ENCODE assay signal across 17 mouse cellular contexts in the genomic region with DNA sequence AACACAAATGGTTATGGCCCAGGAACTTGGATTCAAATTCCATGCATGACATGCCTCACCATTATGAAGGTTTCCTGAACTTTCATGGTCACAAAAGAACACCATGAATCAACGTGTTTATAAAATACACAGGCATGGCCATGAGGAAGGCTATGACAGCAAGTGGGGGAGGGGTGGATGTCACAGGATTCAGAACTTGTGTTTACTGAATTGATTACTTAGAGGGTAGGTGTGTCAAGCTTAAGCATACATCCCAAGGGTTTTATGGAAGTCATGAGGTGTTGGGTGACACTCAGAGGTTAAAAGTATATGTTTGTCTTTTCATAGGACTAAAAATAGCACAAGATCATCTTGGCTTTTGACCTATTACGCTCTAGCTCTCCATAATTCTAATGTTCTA.
DNase-seq lines count a peak whose midpoint lies in the region; ATAC-seq and TF ChIP-seq lines count a peak whose summit lies in the region.
"Had no signal": no experiment of that assay in that cellular context is flagged by ENCODE, and none has a peak within 500 bp of the region (broad histone marks: within the 10 kb centered on the region; RNA-seq: fewer than 3 reads in every experiment).

No protein-coding gene starts in this region.

- TF ChIP-seq POLR2A in liver, adult 2 months (IDR thresholded peaks at IDR 0.05; ENCODE audit: extremely low read depth, insufficient read depth, low read length) = no peak

- H3K36me3 ChIP-seq in liver, adult 2 months (ENCODE audit: control insufficient read depth, insufficient read depth, low read length) = no peaks in the 10 kb centered on the region
- no peaks in the 10 kb centered on the region for H3K36me3 ChIP-seq in liver, embryonic 12.5 days
- no peaks in the 10 kb centered on the region for H3K36me3 ChIP-seq in intestine, embryonic 14.5 days (ENCODE audit: control insufficient read depth, insufficient read depth, low read length)
- H3K36me3 ChIP-seq in intestine, postnatal 0 days (ENCODE audit: control insufficient read depth, insufficient read depth) = no peaks in the 10 kb centered on the region
- H3K36me3 ChIP-seq in stomach, postnatal 0 days (ENCODE audit: control insufficient read depth, insufficient read depth, low read length) = no peaks in the 10 kb centered on the region
- no peaks in the 10 kb centered on the region for H3K36me3 ChIP-seq in hindbrain, embryonic 14.5 days (replicated peaks; ENCODE audit: control insufficient read depth, insufficient read depth)
- H3K36me3 ChIP-seq: embryonic facial prominence, embryonic 12.5 days; forebrain, embryonic 12.5 days; heart, embryonic 13.5 days had no signal

- H3K27ac ChIP-seq in liver, adult 2 months (replicated peaks; ENCODE audit: insufficient read depth, low read depth, low read length) = no peak overlapping the region
- no peak overlapping the region for H3K27ac ChIP-seq in liver, embryonic 12.5 days
- no peak overlapping the region for H3K27ac ChIP-seq in intestine, embryonic 14.5 days (ENCODE audit: low read depth)
- no peak overlapping the region for H3K27ac ChIP-seq in intestine, postnatal 0 days (ENCODE audit: low read depth, low read length)
- no peak overlapping the region for H3K27ac ChIP-seq in stomach, postnatal 0 days (replicated peaks)
- no peak overlapping the region for H3K27ac ChIP-seq in hindbrain, embryonic 14.5 days
- H3K27ac ChIP-seq: embryonic facial prominence, embryonic 12.5 days; forebrain, embryonic 12.5 days; heart, embryonic 13.5 days had no signal

- no peaks in the 10 kb centered on the region for H3K9me3 ChIP-seq in liver, embryonic 12.5 days (replicated peaks)
- no peaks in the 10 kb centered on the region for H3K9me3 ChIP-seq in intestine, embryonic 14.5 days (ENCODE audit: control insufficient read depth, low read length)
- H3K9me3 ChIP-seq in intestine, postnatal 0 days (ENCODE audit: control insufficient read depth) = no peaks in the 10 kb centered on the region
- no peaks in the 10 kb centered on the region for H3K9me3 ChIP-seq in stomach, postnatal 0 days (ENCODE audit: control insufficient read depth, low read length)
- no peaks in the 10 kb centered on the region for H3K9me3 ChIP-seq in hindbrain, embryonic 14.5 days (ENCODE audit: control insufficient read depth, low read length)
- H3K9me3 ChIP-seq: embryonic facial prominence, embryonic 12.5 days; forebrain, embryonic 12.5 days; heart, embryonic 13.5 days had no signal

- ATAC-seq in liver, embryonic 12.5 days = no peak
- ATAC-seq in intestine, embryonic 14.5 days (replicated peaks; ENCODE audit: low FRiP score, low TSS enrichment, low read depth) = no peak
- peak; percentile 61 for ATAC-seq in intestine, postnatal 0 days
- ATAC-seq in stomach, postnatal 0 days (ENCODE audit: low FRiP score, low TSS enrichment) = peak; percentile 62
- ATAC-seq in hindbrain, embryonic 14.5 days (ENCODE audit: low FRiP score) = no peak
- ATAC-seq: forebrain, embryonic 16.5 days had no signal

- 20% methylated on average over 2 of the region's 2 CpGs for WGBS in liver, adult 2 months
- whole genome bisulfite sequencing in liver, embryonic 12.5 days (ENCODE audit: insufficient replicate concordance) = 61% methylated on average over 2 of the region's 2 CpGs
- 57% methylated on average over 2 of the region's 2 CpGs for WGBS in intestine, embryonic 14.5 days
- 41% methylated on average over 2 of the region's 2 CpGs for WGBS in intestine, postnatal 0 days
- 33% methylated on average over 2 of the region's 2 CpGs for WGBS in stomach, postnatal 0 days
- WGBS in hindbrain, embryonic 14.5 days = 79% methylated on average over 2 of the region's 2 CpGs

- no peak for TF ChIP-seq EP300 in stomach, postnatal 0 days (optimal IDR thresholded peaks at IDR 0.05)

- H3K4me1 ChIP-seq in liver, adult 2 months (ENCODE audit: control insufficient read depth, insufficient read depth, low read length) = peaks cover 3% of the 10 kb centered on the region; the same call in 1 of the 2 replicates
- H3K4me1 ChIP-seq in liver, embryonic 12.5 days = peaks cover 7% of the 10 kb centered on the region; the same call in 1 of the 2 replicates
- no peaks in the 10 kb centered on the region; the same call in 1 of the 2 replicates for H3K4me1 ChIP-seq in intestine, embryonic 14.5 days (replicated peaks; ENCODE audit: control insufficient read depth, insufficient read depth, low read length)
- H3K4me1 ChIP-seq in intestine, postnatal 0 days (replicated peaks; ENCODE audit: control insufficient read depth, insufficient read depth, low read length) = no peaks in the 10 kb centered on the region
- H3K4me1 ChIP-seq in stomach, postnatal 0 days (replicated peaks; ENCODE audit: control insufficient read depth, insufficient read depth) = no peaks in the 10 kb centered on the region
- H3K4me1 ChIP-seq in hindbrain, embryonic 14.5 days (replicated peaks; ENCODE audit: control insufficient read depth, insufficient read depth, low read length) = no peaks in the 10 kb centered on the region
- H3K4me1 ChIP-seq: embryonic facial prominence, embryonic 12.5 days; forebrain, embryonic 12.5 days; heart, embryonic 13.5 days had no signal

- no peaks in the 10 kb centered on the region for H3K79me2 ChIP-seq in liver, adult 2 months (ENCODE audit: control insufficient read depth, insufficient read depth, low read length)

- no peaks in the 10 kb centered on the region for H3K27me3 ChIP-seq in liver, adult 2 months (ENCODE audit: control insufficient read depth, insufficient read depth, low read length)
- no peaks in the 10 kb centered on the region for H3K27me3 ChIP-seq in liver, embryonic 12.5 days (replicated peaks)
- no peaks in the 10 kb centered on the region for H3K27me3 ChIP-seq in intestine, embryonic 14.5 days (replicated peaks; ENCODE audit: control insufficient read depth, insufficient read depth, low read length)
- no peaks in the 10 kb centered on the region for H3K27me3 ChIP-seq in intestine, postnatal 0 days (replicated peaks; ENCODE audit: control insufficient read depth, insufficient read depth, low read length)
- H3K27me3 ChIP-seq in stomach, postnatal 0 days (ENCODE audit: control insufficient read depth, insufficient read depth, low read length) = no peaks in the 10 kb centered on the region
- no peaks in the 10 kb centered on the region for H3K27me3 ChIP-seq in hindbrain, embryonic 14.5 days (ENCODE audit: control insufficient read depth, insufficient read depth, low read length)
- H3K27me3 ChIP-seq: embryonic facial prominence, embryonic 12.5 days; forebrain, embryonic 12.5 days; heart, embryonic 13.5 days had no signal

- H3K9ac ChIP-seq in liver, adult 2 months (ENCODE audit: low read depth, low read length) = no peak overlapping the region
- no peak overlapping the region for H3K9ac ChIP-seq in liver, embryonic 12.5 days
- no peak overlapping the region for H3K9ac ChIP-seq in intestine, embryonic 14.5 days (ENCODE audit: low read length)
- no peak overlapping the region for H3K9ac ChIP-seq in intestine, postnatal 0 days (ENCODE audit: low read depth, low read length)
- H3K9ac ChIP-seq in stomach, postnatal 0 days (ENCODE audit: low read length) = no peak overlapping the region
- H3K9ac ChIP-seq in hindbrain, embryonic 14.5 days = no peak overlapping the region
- H3K9ac ChIP-seq: embryonic facial prominence, embryonic 12.5 days; forebrain, embryonic 12.5 days; heart, embryonic 13.5 days had no signal

- peak; percentile 64 for DNase-seq in liver, adult 2 months (ENCODE audit: extremely low read depth, low read depth, low spot score)
- peak; percentile 43 for DNase-seq in intestine, embryonic 14.5 days (ENCODE audit: low spot score)
- peak; percentile 24 for DNase-seq in stomach, postnatal 0 days (ENCODE audit: low spot score)
- DNase-seq in hindbrain, embryonic 14.5 days (ENCODE audit: low spot score) = no peak
- DNase-seq in thymus, adult 18-20 months = no peak
- DNase-seq: adrenal gland, postnatal 10 days; cerebellum, adult 11 months; cerebellum, adult 9-10 months; cerebellum, postnatal 25 days; gastrocnemius, postnatal 10 days; heart, postnatal 36 days had no signal

- H3K4me2 ChIP-seq in liver, embryonic 12.5 days = no peak overlapping the region
- H3K4me2 ChIP-seq in intestine, embryonic 14.5 days (ENCODE audit: low read length) = no peak overlapping the region
- H3K4me2 ChIP-seq in intestine, postnatal 0 days (replicated peaks; ENCODE audit: low read depth) = no peak overlapping the region
- no peak overlapping the region for H3K4me2 ChIP-seq in stomach, postnatal 0 days (replicated peaks; ENCODE audit: low read depth)
- H3K4me2 ChIP-seq in hindbrain, embryonic 14.5 days (replicated peaks) = no peak overlapping the region
- H3K4me2 ChIP-seq: embryonic facial prominence, embryonic 12.5 days; forebrain, embryonic 12.5 days; heart, embryonic 13.5 days had no signal

- no peak for TF ChIP-seq CTCF in liver, adult 2 months (IDR thresholded peaks at IDR 0.05; ENCODE audit: low read depth, low read length)
- TF ChIP-seq CTCF in intestine, postnatal 0 days (IDR thresholded peaks at IDR 0.05; ENCODE audit: low read depth) = no peak
- TF ChIP-seq CTCF in stomach, postnatal 0 days (IDR thresholded peaks at IDR 0.05; ENCODE audit: low read depth) = no peak

- no peak overlapping the region for H3K4me3 ChIP-seq in liver, adult 2 months (ENCODE audit: insufficient read depth, low read depth, low read length)
- no peak overlapping the region for H3K4me3 ChIP-seq in liver, embryonic 12.5 days
- H3K4me3 ChIP-seq in intestine, embryonic 14.5 days (ENCODE audit: low read depth, low read length) = no peak overlapping the region
- no peak overlapping the region for H3K4me3 ChIP-seq in intestine, postnatal 0 days (ENCODE audit: low read depth, low read length)
- no peak overlapping the region for H3K4me3 ChIP-seq in stomach, postnatal 0 days (ENCODE audit: low read depth, low read length)
- H3K4me3 ChIP-seq in hindbrain, embryonic 14.5 days (replicated peaks; ENCODE audit: low read length) = no peak overlapping the region
- H3K4me3 ChIP-seq: embryonic facial prominence, embryonic 12.5 days; forebrain, embryonic 12.5 days; heart, embryonic 13.5 days had no signal

Comparison
In these comparisons a context has a peak if more than half of its experiments do, and no peak if none do; other contexts are left out.
1. ATAC-seq: peak in intestine, postnatal 0 days (single experiment) and stomach, postnatal 0 days (single experiment); none in liver, embryonic 12.5 days (single experiment), intestine, embryonic 14.5 days (single experiment) and hindbrain, embryonic 14.5 days (single experiment).
2. DNase-seq: peak in liver, adult 2 months (single experiment), intestine, embryonic 14.5 days (single experiment) and stomach, postnatal 0 days (single experiment); none in hindbrain, embryonic 14.5 days (single experiment) and thymus, adult 18-20 months (0 of 2).